Mouse (Mus musculus) liver, embryonic 14.5 days (tissue): ENCODE measurements around the gene Dnajc6. TPM values are rescaled to one million over a fixed set of nuclear protein-coding genes. Genes with fewer than 3 reads are reported as not detected.

Experiments
- ATAC-seq: fragments of 200-750 bp; cut with Nextera tagmentation; 2 replicates; pipeline ENCODE4 v1.8.0; 2017; ENCODE audit warnings: moderate number of reproducible peaks, mild to moderate bottlenecking, moderate library complexity; ENCODE audit not compliant: insufficient read depth
- DNase-seq, 3 experiments: peaks; one replicate each; pipeline ENCODE4 v3.0.0-alpha.2; 2012 to 2013; ENCODE audit warnings: low read depth in 3 of 3, low spot score in 3 of 3
- H3K27ac ChIP-seq: fragments of 300-500 bp; sonication (generic); 2 replicates; pipeline ENCODE4 v1.5.1; 2014; ENCODE audit warnings: moderate library complexity, mild to moderate bottlenecking, control low read depth, inconsistent platforms
- H3K27me3 ChIP-seq: fragments of 300-500 bp; sonication (generic); 2 replicates; pipeline ENCODE4 v1.6.1; 2014; ENCODE audit warnings: mild to moderate bottlenecking, low read length, moderate library complexity; ENCODE audit not compliant: control insufficient read depth, insufficient read depth
- H3K36me3 ChIP-seq: fragments of 300-500 bp; sonication (generic); replicated peaks from 2 replicates; pipeline ENCODE4 v1.6.1; 2014; ENCODE audit warnings: low read depth; ENCODE audit not compliant: control insufficient read depth, insufficient read depth
- H3K4me1 ChIP-seq, 2 experiments: fragments of 200-500 bp in 1 of 2; fragments of 300-500 bp in 1 of 2; sonication (generic) in 1 of 2; replicated peaks; 2 replicates each; pipeline ENCODE4 v1.6.1; 2012 to 2014; ENCODE audit warnings: antibody characterized with exemption in 1 of 2, inconsistent platforms in 1 of 2, low read length in 1 of 2; ENCODE audit not compliant: control insufficient read depth in 2 of 2, insufficient read depth in 2 of 2
- H3K4me2 ChIP-seq: fragments of 300-500 bp; sonication (generic); 2 replicates; pipeline ENCODE4 v1.6.1; 2014; ENCODE audit warnings: low read depth, mild to moderate bottlenecking, control low read depth, moderate library complexity
- H3K4me3 ChIP-seq, 2 experiments: fragments of 200-500 bp in 1 of 2; fragments of 300-500 bp in 1 of 2; sonication (generic) in 1 of 2; 2 replicates each; pipeline ENCODE4 v1.5.1; 2012 to 2014; ENCODE audit warnings: low read depth in 2 of 2, low read length in 2 of 2, mild to moderate bottlenecking in 2 of 2, control low read depth in 1 of 2, inconsistent platforms in 1 of 2, moderate library complexity in 1 of 2; ENCODE audit not compliant: insufficient read depth in 1 of 2
- H3K9ac ChIP-seq: fragments of 300-500 bp; sonication (generic); replicated peaks from 2 replicates; pipeline ENCODE4 v1.6.1; 2014; ENCODE audit warnings: mild to moderate bottlenecking, control low read depth, moderate library complexity
- H3K9me3 ChIP-seq: fragments of 300-500 bp; sonication (generic); 2 replicates; pipeline ENCODE4 v1.6.1; 2016; ENCODE audit warnings: low read length, mixed read lengths; ENCODE audit not compliant: control insufficient read depth
- CTCF ChIP-seq: IDR thresholded peaks from 2 replicates; pipeline ENCODE4 v1.5.1; 2016; ENCODE audit warnings: antibody characterized with exemption, low read depth, control low read depth
- EP300 ChIP-seq: IDR thresholded peaks from 2 replicates; pipeline ENCODE4 v1.6.1; 2016; ENCODE audit warnings: antibody characterized with exemption, low read depth
- WGBS: fragments of 180-500 bp; shearing (Covaris S2); extraction: QIAGEN DNeasy Blood & Tissue Kit; methylation state at CpG from one replicate; pipeline ENCODE4 v1.1.7; 2014; ENCODE audit not compliant: insufficient replicate concordance; 5-methylcytosine and 5-hydroxymethylcytosine counted together
- polyA plus RNA-seq, 2 experiments: library from polyadenylated mRNA; depleted of rRNA in 1 of 2; stranded (reverse) in 1 of 2; unstranded in 1 of 2; fragments of >200 nt; fragmentation: Nextera tagmentation in 1 of 2; extraction: Ambion mirVana in 1 of 2; gene quantifications; 2 replicates each; pipeline versions ENCODE4 v1.2.1 to v1.2.3; 2012 to 2014

Gene Dnajc6
- polyA plus RNA-seq, 2 experiments, result 0.08 to 0.16 TPM

GRCm38 (mm10) chr4:101551425-101551824 is 55.0 kb downstream of the Dnajc6 start:
- H3K4me2 ChIP-seq, result no peak overlapping the region
- WGBS, result 14% methylated on average over 4 of the region's 4 CpGs
- no peaks in the 10 kb centered on the region for H3K4me1 ChIP-seq
- TF ChIP-seq CTCF (no peak), EP300 (no peak)
- H3K27me3 ChIP-seq, result peaks cover 25% of the 10 kb centered on the region
- no peak for DNase-seq
- H3K9ac ChIP-seq, result no peak overlapping the region
- no peaks in the 10 kb centered on the region for H3K36me3 ChIP-seq
- no peaks in the 10 kb centered on the region for H3K9me3 ChIP-seq
- H3K4me3 ChIP-seq, result no peak overlapping the region
- no peak for ATAC-seq
- H3K27ac ChIP-seq, result no peak overlapping the region

DNA sequence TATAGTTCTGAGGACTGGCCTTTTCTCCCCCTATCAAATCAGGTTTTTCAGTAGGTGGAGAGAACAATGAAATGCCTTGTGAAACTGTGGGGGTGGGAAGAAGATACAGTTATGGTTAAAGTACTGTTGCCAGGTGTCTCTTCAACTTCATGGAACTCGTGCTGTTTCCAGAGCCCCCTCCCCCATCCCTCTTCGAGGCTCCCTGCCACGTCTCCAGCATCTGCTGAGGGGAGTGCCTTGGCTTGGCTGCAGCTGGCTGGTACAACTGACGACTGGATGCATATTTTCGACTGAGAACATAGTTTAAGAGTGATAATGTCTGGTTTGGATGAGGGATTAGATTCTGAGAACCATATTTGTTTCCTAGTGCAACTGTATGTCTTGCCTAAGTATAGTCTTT is 55.9 kb downstream of the Dnajc6 start:
- no peak overlapping the region for H3K4me2 ChIP-seq
- no peaks in the 10 kb centered on the region for H3K9me3 ChIP-seq
- H3K27ac ChIP-seq, result no peak overlapping the region
- WGBS, result 12% methylated on average over 5 of the region's 5 CpGs
- TF ChIP-seq EP300, result no peak
- no peak for TF ChIP-seq CTCF
- H3K4me3 ChIP-seq, result no peak overlapping the region
- no peaks in the 10 kb centered on the region for H3K36me3 ChIP-seq
- DNase-seq (no peak), ATAC-seq (no peak)
- H3K27me3 ChIP-seq, result peaks cover 25% of the 10 kb centered on the region
- H3K4me1 ChIP-seq, result no peaks in the 10 kb centered on the region
- H3K9ac ChIP-seq, result no peak overlapping the region

DNA sequence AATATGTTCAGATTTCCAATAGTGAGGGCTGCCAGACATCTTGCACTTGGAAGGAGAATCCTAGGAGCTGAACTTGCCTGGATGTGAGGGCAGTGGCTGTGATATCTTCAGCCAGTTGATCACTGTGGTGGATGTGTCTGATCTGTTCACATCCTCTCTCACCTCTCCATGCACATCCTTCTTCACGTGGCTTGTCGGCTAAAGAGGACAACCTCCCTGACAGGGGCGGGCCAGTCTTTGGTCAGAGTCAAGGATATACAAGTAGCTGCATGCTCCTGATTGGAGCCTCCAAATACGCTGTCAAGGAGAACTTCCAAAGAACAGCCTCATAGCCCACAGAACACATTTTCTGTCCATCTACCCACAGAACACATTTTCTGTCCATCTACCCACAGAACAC is 58.6 kb downstream of the Dnajc6 start:
- no peak overlapping the region for H3K4me3 ChIP-seq
- no peaks in the 10 kb centered on the region for H3K36me3 ChIP-seq
- DNase-seq, result no peak
- H3K4me1 ChIP-seq, result no peaks in the 10 kb centered on the region
- H3K4me2 ChIP-seq, result no peak overlapping the region
- WGBS, result 65% methylated on average over 4 of the region's 4 CpGs
- peaks cover 15% of the 10 kb centered on the region for H3K27me3 ChIP-seq
- no peaks in the 10 kb centered on the region for H3K9me3 ChIP-seq
- no peak for ATAC-seq
- TF ChIP-seq CTCF, result no peak
- TF ChIP-seq EP300, result no peak
- H3K9ac ChIP-seq, result no peak overlapping the region
- no peak overlapping the region for H3K27ac ChIP-seq

- no peaks in the 10 kb centered on the region for H3K4me1 ChIP-seq
- no peak overlapping the region for H3K9ac ChIP-seq
- WGBS, result 55% methylated on average over 4 of the region's 4 CpGs
- H3K27me3 ChIP-seq, result no peaks in the 10 kb centered on the region
- H3K9me3 ChIP-seq, result no peaks in the 10 kb centered on the region
- ATAC-seq (no peak), DNase-seq (no peak)
- no peaks in the 10 kb centered on the region for H3K36me3 ChIP-seq
- H3K4me2 ChIP-seq, result no peak overlapping the region
- no peak overlapping the region for H3K27ac ChIP-seq
- TF ChIP-seq CTCF (no peak), EP300 (no peak)
- H3K4me3 ChIP-seq, result no peak overlapping the region
These were observed 63.7 kb downstream of the Dnajc6 start for GRCm38 (mm10) chr4:101560137-101560536.

- Histone ChIP-seq H3K27me3 (no peaks in the 10 kb centered on the region), H3K4me2 (no peak overlapping the region), H3K36me3 (no peaks in the 10 kb centered on the region), H3K9ac (no peak overlapping the region), H3K27ac (no peak overlapping the region), H3K9me3 (no peaks in the 10 kb centered on the region), H3K4me1 (no peaks in the 10 kb centered on the region), H3K4me3 (no peak overlapping the region)
- no peak for DNase-seq
- ATAC-seq, result no peak
- no peak for TF ChIP-seq CTCF
- TF ChIP-seq EP300, result no peak
- 68% methylated on average over 7 of the region's 7 CpGs for WGBS
These were observed 66.4 kb downstream of the Dnajc6 start for GRCm38 (mm10) chr4:101562836-101563235.

DNA sequence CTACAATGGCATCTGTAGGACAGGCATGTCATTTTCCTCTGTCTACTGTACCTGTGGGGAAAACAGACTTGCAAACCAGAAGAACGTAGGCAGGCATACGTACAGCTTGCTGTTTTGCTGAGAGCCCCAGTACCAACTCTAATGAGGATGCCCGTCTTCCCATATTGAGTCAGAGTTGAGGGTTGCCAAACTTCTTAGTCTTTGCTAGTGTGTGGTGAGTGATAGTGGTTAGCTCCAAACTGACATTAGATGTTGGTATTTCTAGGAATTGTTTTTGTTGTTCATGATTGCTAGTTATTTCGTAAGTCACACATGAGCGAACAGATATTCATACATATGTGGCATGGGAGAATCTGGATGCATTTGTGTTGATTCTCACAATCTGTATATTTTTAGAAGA is 67.2 kb downstream of the Dnajc6 start:
- Histone ChIP-seq H3K9ac (no peak overlapping the region), H3K4me1 (no peaks in the 10 kb centered on the region), H3K27ac (no peak overlapping the region), H3K4me2 (no peak overlapping the region), H3K4me3 (no peak overlapping the region), H3K36me3 (no peaks in the 10 kb centered on the region), H3K9me3 (no peaks in the 10 kb centered on the region), H3K27me3 (no peaks in the 10 kb centered on the region)
- WGBS, result 71% methylated on average over 5 of the region's 5 CpGs
- DNase-seq (no peak), ATAC-seq (no peak)
- no peak for TF ChIP-seq EP300
- no peak for TF ChIP-seq CTCF
